Mouse (Mus musculus): ENCODE measurements around the gene Fam129c. TPM values are rescaled to one million over a fixed set of nuclear protein-coding genes. Genes with fewer than 3 reads are reported as not detected.

Fam129c gene
- polyA plus RNA-seq, 1 experiment from 2014 or later = 3.5 TPM

DNA sequence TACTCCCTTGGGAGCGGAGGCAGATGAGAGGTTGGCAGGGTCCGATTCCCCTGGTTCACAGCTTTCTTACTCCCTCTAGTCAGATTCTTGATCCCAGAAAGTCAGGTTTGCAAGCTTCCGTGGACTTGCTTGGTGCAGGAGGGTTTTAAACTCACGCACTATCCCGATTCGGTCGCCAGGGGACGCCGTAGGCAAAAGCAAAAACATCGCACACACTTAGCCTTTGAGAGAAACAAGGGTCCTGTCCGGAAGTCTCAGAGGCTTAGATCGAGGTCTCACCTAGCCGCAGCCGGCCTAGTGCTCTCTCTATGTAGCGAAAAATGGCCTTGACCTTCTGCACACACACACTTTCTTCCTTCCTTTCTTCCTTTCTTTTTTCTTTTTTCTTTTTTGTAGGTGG, 36.0 kb upstream of the Fam129c start:
- Histone ChIP-seq H3K4me2 (ENCODE audit: low read depth, low read length) (no peak overlapping the region), H3K27ac (ENCODE audit: low read length) (no peak overlapping the region), H3K9ac (ENCODE audit: low read depth, low read length) (no peak overlapping the region), H3K9me3 (ENCODE audit: control insufficient read depth, low read length) (peaks cover 6% of the 10 kb centered on the region; the same call in 1 of the 2 replicates), H3K27me3 (replicated peaks; ENCODE audit: control insufficient read depth, insufficient read depth, low read length) (peaks cover 38% of the 10 kb centered on the region), H3K36me3 (ENCODE audit: control insufficient read depth, insufficient read depth, low read length) (no peaks in the 10 kb centered on the region), H3K4me3 (ENCODE audit: low read length) (no peak overlapping the region), H3K4me1 (ENCODE audit: control insufficient read depth, insufficient read depth, low read length) (peaks cover 16% of the 10 kb centered on the region)
- ATAC-seq = no peak
- 3% methylated on average over 15 of the region's 15 CpGs for WGBS

DNA sequence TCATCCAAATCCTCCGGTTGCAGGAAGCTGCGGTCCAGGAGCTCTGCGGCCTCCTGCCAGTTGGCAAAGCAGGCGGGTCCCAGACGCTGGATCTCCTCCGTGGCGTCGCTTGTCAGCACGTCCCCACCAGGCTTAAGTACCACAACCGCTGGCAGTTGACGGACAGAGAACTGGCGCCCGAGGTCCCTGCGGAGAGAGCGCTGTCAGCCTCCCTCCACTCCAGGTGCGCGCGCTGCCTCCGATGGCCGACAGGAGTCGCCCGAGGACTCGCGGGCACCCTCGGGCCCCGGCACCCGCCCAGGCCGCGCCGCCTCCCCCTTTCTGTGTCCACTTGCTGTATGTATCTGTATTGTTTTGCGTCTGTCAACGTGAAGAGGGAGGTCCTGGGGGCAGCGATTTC, 34.7 kb upstream of the Fam129c start:
- WGBS = under 1% methylated on average over 33 of the region's 33 CpGs
- Histone ChIP-seq H3K27me3 (replicated peaks; ENCODE audit: control insufficient read depth, insufficient read depth, low read length) (peaks cover 28% of the 10 kb centered on the region), H3K4me3 (ENCODE audit: low read length) (peak overlapping the region; percentile 33), H3K9me3 (ENCODE audit: control insufficient read depth, low read length) (peaks cover 6% of the 10 kb centered on the region; the same call in 1 of the 2 replicates), H3K9ac (ENCODE audit: low read depth, low read length) (peak overlapping the region; percentile 48; the same call in 1 of the 2 replicates), H3K27ac (ENCODE audit: low read length) (no peak overlapping the region), H3K36me3 (ENCODE audit: control insufficient read depth, insufficient read depth, low read length) (no peaks in the 10 kb centered on the region), H3K4me2 (ENCODE audit: low read depth, low read length) (peak overlapping the region; percentile 47), H3K4me1 (ENCODE audit: control insufficient read depth, insufficient read depth, low read length) (peaks cover 16% of the 10 kb centered on the region)
- peak; percentile 34; the same call in 1 of the 2 replicates for ATAC-seq

DNA sequence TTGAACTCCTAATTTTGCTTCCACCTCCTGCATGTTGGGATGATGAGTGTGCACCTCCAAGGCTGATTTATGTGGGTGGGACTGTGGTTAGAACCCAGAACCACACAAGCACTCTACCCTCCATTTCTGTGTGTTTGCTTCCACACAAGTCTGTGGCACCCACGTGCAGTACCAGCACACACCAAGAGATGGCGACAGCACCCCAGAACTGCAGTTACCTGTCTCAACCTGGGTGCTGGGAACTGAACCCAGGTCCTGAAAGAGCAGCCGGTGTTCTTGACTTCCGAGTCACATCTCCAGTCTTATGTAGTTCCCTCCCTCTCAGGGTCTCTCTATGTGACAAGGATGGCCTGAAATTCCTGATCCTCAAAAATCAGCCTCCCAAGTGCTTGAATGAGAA, 33.5 kb upstream of the Fam129c start:
- Histone ChIP-seq H3K4me2 (ENCODE audit: low read depth, low read length) (no peak overlapping the region), H3K27ac (ENCODE audit: low read length) (no peak overlapping the region), H3K9ac (ENCODE audit: low read depth, low read length) (no peak overlapping the region), H3K4me1 (ENCODE audit: control insufficient read depth, insufficient read depth, low read length) (peaks cover 15% of the 10 kb centered on the region), H3K9me3 (ENCODE audit: control insufficient read depth, low read length) (peaks cover 6% of the 10 kb centered on the region; the same call in 1 of the 2 replicates), H3K36me3 (ENCODE audit: control insufficient read depth, insufficient read depth, low read length) (no peaks in the 10 kb centered on the region), H3K4me3 (ENCODE audit: low read length) (no peak overlapping the region), H3K27me3 (replicated peaks; ENCODE audit: control insufficient read depth, insufficient read depth, low read length) (peaks cover 18% of the 10 kb centered on the region)
- 92% methylated on average over 4 of the region's 4 CpGs for WGBS
- ATAC-seq = no peak

DNA sequence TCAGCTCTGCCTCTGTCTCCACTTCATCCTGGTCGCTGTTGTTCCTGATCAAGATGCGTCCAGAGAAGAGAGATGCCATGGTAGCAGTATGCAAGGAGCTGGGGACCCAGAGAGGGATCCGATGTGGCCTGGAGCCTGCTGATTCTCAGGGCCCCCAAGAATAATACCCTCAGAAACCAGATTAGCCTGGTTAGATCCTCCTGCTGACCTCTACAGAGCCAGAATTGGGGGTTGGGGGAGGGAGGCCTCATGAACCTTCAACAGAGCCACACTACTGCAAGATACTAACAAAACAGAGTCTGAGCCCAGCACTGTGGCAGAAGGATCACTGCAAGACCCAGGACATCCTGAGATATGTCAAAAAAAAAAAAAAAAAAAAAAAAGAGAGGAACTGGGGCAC, 30.9 kb upstream of the Fam129c start, which contains the start of gene Nxnl1:
TSS of gene Nxnl1 (minus strand) at position 101 of the 400 bp plus-strand sequence.
- H3K27ac ChIP-seq (ENCODE audit: low read length) = no peak within 1 kb of the TSS
- ATAC-seq = no peak

DNA sequence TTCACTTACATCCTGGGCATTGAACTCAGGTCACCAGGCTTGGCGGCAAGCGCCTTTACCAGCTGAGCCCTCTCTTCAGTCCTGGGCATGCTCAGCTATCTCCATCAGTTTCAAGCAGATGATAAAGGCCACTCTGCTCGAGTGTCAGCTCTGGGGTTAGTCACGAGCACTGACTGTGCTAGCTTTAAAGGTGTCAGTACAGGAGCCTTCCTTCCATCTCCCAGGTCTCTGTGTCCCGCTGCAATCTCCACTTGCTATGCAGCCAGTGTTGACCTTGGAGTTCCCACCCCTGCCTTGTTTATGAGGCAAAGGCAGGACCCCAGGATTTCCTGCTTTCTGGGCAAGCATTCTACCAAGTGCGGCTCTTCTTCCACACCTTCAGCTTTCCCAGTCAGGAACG, 29.9 kb upstream of the Fam129c start:
- Histone ChIP-seq H3K4me3 (ENCODE audit: low read length) (no peak overlapping the region), H3K36me3 (ENCODE audit: control insufficient read depth, insufficient read depth, low read length) (no peaks in the 10 kb centered on the region), H3K27me3 (replicated peaks; ENCODE audit: control insufficient read depth, insufficient read depth, low read length) (peaks cover 2% of the 10 kb centered on the region; the same call in 1 of the 2 replicates), H3K4me2 (ENCODE audit: low read depth, low read length) (no peak overlapping the region), H3K9me3 (ENCODE audit: control insufficient read depth, low read length) (peaks cover 6% of the 10 kb centered on the region; the same call in 1 of the 2 replicates), H3K27ac (ENCODE audit: low read length) (no peak overlapping the region), H3K9ac (ENCODE audit: low read depth, low read length) (no peak overlapping the region), H3K4me1 (ENCODE audit: control insufficient read depth, insufficient read depth, low read length) (peaks cover 23% of the 10 kb centered on the region)
- 76% methylated on average over 7 of the region's 7 CpGs for WGBS
- ATAC-seq = no peak

More for the DNA sequence above, 30.9 kb upstream of the Fam129c start, which contains the start of gene Nxnl1:
- Histone ChIP-seq H3K27me3 (replicated peaks; ENCODE audit: control insufficient read depth, insufficient read depth, low read length) (peaks cover 11% of the 10 kb centered on the region), H3K4me3 (ENCODE audit: low read length) (no peak within 1 kb of the TSS), H3K4me1 (ENCODE audit: control insufficient read depth, insufficient read depth, low read length) (peaks cover 25% of the 10 kb centered on the region), H3K9ac (ENCODE audit: low read depth, low read length) (no peak within 1 kb of the TSS), H3K36me3 (ENCODE audit: control insufficient read depth, insufficient read depth, low read length) (no peaks in the 10 kb centered on the region), H3K4me2 (ENCODE audit: low read depth, low read length) (no peak within 1 kb of the TSS), H3K9me3 (ENCODE audit: control insufficient read depth, low read length) (peaks cover 6% of the 10 kb centered on the region; the same call in 1 of the 2 replicates)
- WGBS = 71% methylated on average over 3 of the region's 3 CpGs

DNA sequence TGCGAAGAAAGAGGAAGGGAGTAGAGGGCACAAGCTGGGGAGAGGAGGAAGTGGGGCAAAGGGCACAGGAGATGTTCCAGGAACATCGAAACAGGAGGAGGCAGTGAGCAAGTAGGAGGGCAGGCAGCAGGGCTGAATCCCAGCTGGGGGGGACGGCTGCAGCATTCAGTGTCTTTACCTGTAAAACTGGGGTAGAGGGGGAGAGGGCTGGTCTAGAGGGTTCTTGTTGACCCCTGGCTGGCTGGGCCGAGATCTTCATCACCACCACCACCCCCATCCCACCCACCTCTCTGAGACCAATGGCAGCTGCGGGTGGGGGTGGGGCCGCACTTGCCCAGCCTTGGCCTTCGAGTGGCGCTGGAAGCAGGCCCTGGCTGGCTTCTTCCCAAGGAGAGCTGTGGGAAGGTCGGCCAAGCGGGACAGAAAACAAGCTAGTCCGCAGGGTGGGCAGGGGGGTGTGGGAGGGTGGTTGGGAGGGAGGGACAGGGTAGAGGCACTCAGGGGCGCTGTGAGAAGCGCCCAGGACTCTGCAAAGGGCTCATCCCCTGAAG, 29.0 kb upstream of the Fam129c start, which contains the start of gene Slc27a1:
TSS of gene Slc27a1 (plus strand) at position 496 of the 551 bp plus-strand sequence.
- WGBS = 14% methylated on average over 13 of the region's 13 CpGs
- Histone ChIP-seq H3K27me3 (replicated peaks; ENCODE audit: control insufficient read depth, insufficient read depth, low read length) (no peaks in the 10 kb centered on the region; the same call in 1 of the 2 replicates), H3K36me3 (ENCODE audit: control insufficient read depth, insufficient read depth, low read length) (no peaks in the 10 kb centered on the region), H3K4me3 (ENCODE audit: low read length) (peak within 1 kb of the TSS; percentile 73), H3K9ac (ENCODE audit: low read depth, low read length) (peak within 1 kb of the TSS; percentile 71), H3K27ac (ENCODE audit: low read length) (peak within 1 kb of the TSS; percentile 91), H3K4me2 (ENCODE audit: low read depth, low read length) (peak within 1 kb of the TSS; percentile 94), H3K4me1 (ENCODE audit: control insufficient read depth, insufficient read depth, low read length) (peaks cover 16% of the 10 kb centered on the region), H3K9me3 (ENCODE audit: control insufficient read depth, low read length) (peaks cover 6% of the 10 kb centered on the region; the same call in 1 of the 2 replicates)
- no peak for ATAC-seq

DNA sequence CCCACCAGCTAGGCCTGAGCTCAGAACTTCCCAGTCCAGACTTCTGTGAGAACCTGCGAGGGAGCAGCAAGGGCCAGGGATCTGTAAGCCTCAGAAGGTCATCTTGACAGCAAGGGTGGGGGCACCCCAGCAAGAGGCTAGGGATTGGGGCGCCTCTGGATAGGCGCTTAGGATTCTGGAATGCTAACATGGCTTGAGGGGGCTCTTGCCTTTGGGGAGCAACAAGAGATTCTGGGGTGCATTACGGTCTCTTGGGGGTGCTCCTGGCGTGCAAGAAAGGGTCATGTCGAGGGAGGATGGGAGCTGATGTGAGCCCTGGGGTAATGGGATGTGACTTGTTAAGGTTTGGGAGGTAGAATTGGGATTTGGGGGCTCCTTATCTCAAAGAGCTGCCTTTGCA, 28.5 kb upstream of the Fam129c start:
- Histone ChIP-seq H3K36me3 (ENCODE audit: control insufficient read depth, insufficient read depth, low read length) (no peaks in the 10 kb centered on the region), H3K27ac (ENCODE audit: low read length) (0 out of 2 replicates have a peak overlapping the region, but pooled peaks have one; percentile 91), H3K9me3 (ENCODE audit: control insufficient read depth, low read length) (peaks cover 4% of the 10 kb centered on the region; the same call in 1 of the 2 replicates), H3K4me3 (ENCODE audit: low read length) (peak overlapping the region; percentile 73), H3K4me2 (ENCODE audit: low read depth, low read length) (peak overlapping the region; percentile 94), H3K4me1 (ENCODE audit: control insufficient read depth, insufficient read depth, low read length) (peaks cover 16% of the 10 kb centered on the region), H3K9ac (ENCODE audit: low read depth, low read length) (peak overlapping the region; percentile 71), H3K27me3 (replicated peaks; ENCODE audit: control insufficient read depth, insufficient read depth, low read length) (no peaks in the 10 kb centered on the region; the same call in 1 of the 2 replicates)
- 25% methylated on average over 6 of the region's 6 CpGs for WGBS
- no peak for ATAC-seq

DNA sequence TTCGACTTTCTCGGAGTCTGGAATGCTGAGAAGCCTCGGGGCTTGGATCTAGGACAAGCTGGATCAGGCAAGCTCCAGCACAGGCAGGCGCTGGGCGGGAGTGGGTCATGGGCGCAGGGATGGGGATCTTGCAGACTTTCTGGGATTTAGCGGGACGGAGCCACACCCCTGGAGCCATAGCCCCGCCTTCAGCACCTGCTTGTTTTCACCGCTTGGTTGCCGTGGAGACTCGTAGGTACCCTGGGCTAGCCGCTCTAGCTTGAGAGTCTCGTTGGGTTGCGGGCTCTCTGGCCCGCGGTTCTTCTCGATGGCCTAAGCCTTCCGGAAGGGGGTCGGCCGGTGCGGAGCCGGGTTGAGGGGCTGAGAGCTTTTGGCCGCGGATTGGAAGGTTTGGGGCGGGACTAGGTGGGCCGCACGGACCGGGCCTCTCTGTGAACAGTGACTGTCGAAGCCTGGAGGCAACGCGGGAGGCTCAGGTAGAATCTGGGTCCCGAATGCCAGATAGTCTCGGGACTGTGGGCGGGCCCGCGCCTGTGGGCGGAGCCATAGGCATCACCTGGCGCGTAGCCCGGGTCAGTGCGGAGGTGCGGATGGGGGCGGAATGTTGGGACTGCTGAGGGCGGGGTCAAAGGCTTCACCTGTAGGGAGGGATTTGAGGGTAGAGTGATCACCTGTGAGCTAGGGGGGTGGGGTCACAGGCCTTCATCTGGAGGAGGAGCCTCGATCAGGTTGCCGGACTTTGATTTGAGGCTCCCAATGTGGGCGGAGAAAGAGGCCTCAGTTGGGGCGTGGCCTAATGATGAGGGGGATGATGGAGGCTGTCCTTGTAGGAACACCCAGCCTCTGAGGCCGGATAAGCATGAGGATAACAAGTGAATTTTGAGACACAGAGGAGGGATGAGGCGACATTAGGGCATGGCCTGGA, 27.8 kb upstream of the Fam129c start:
- Histone ChIP-seq H3K4me1 (ENCODE audit: control insufficient read depth, insufficient read depth, low read length) (peaks cover 16% of the 10 kb centered on the region), H3K27me3 (replicated peaks; ENCODE audit: control insufficient read depth, insufficient read depth, low read length) (no peaks in the 10 kb centered on the region), H3K4me2 (ENCODE audit: low read depth, low read length) (peak overlapping the region; percentile 94), H3K27ac (ENCODE audit: low read length) (peak overlapping the region; percentile 91), H3K9me3 (ENCODE audit: control insufficient read depth, low read length) (no peaks in the 10 kb centered on the region), H3K9ac (ENCODE audit: low read depth, low read length) (peak overlapping the region; percentile 76), H3K4me3 (ENCODE audit: low read length) (peak overlapping the region; percentile 73), H3K36me3 (ENCODE audit: control insufficient read depth, insufficient read depth, low read length) (no peaks in the 10 kb centered on the region)
- peak; percentile 82 for ATAC-seq
- under 1% methylated on average over 51 of the region's 51 CpGs for WGBS

All from intestine, embryonic 16.5 days (tissue).